Mouse (Mus musculus) thymus, postnatal 14 days (tissue): Measurements from ENCODE around the gene Rassf2.
A peak's percentile ranks its signal among the peaks of the same experiment; 100 is the strongest.

Experiments used
- DNase-seq: peaks from one replicate; pipeline ENCODE4 v3.0.0; 2021

Rassf2 gene

GRCm38 (mm10) chr2:132034590-132035469 lies 4.8 kb upstream of the Rassf2 start:
- no peak for DNase-seq

GRCm38 (mm10) chr2:132031364-132032095 lies 1.5 kb upstream of the Rassf2 start:
- no peak for DNase-seq

- DNase-seq = no peak
Measured at GRCm38 (mm10) chr2:132030418-132031363, 633 bp upstream of the Rassf2 start.

GRCm38 (mm10) chr2:132028894-132029605 lies 1.0 kb downstream of the Rassf2 start:
- DNase-seq = peak; percentile 80

- DNase-seq = no peak
Measured at GRCm38 (mm10) chr2:132028107-132028506, 2.0 kb downstream of the Rassf2 start.

GRCm38 (mm10) chr2:132027366-132027765 lies 2.7 kb downstream of the Rassf2 start:
- DNase-seq = no peak

GRCm38 (mm10) chr2:132024028-132024427 lies 6.0 kb downstream of the Rassf2 start:
- DNase-seq = no peak

- peak; percentile 67 for DNase-seq
Measured at GRCm38 (mm10) chr2:132022621-132023020, 7.4 kb downstream of the Rassf2 start.

GRCm38 (mm10) chr2:132021616-132022015 lies 8.4 kb downstream of the Rassf2 start:
- DNase-seq = no peak

GRCm38 (mm10) chr2:132020991-132021541 lies 9.0 kb downstream of the Rassf2 start:
- DNase-seq = peak; percentile 85

GRCm38 (mm10) chr2:132020420-132020819 lies 9.6 kb downstream of the Rassf2 start:
- DNase-seq = peak; percentile 44

GRCm38 (mm10) chr2:132019372-132019811 lies 10.7 kb downstream of the Rassf2 start:
- DNase-seq = peak; percentile 76

- DNase-seq = no peak
Measured at GRCm38 (mm10) chr2:132018156-132018555, 11.9 kb downstream of the Rassf2 start.

- peak; percentile 59 for DNase-seq
Measured at GRCm38 (mm10) chr2:132017611-132018010, 12.4 kb downstream of the Rassf2 start.

- no peak for DNase-seq
Measured at GRCm38 (mm10) chr2:132016034-132016433, 14.0 kb downstream of the Rassf2 start.

GRCm38 (mm10) chr2:132013152-132013551 lies 16.9 kb downstream of the Rassf2 start:
- no peak for DNase-seq

GRCm38 (mm10) chr2:132010781-132011180 lies 19.3 kb downstream of the Rassf2 start:
- DNase-seq = no peak

GRCm38 (mm10) chr2:132008186-132008585 lies 21.9 kb downstream of the Rassf2 start:
- no peak for DNase-seq

- DNase-seq = no peak
Measured at GRCm38 (mm10) chr2:132007475-132007819, 22.6 kb downstream of the Rassf2 start.

GRCm38 (mm10) chr2:132006561-132007474 lies 23.2 kb downstream of the Rassf2 start:
- no peak for DNase-seq

- no peak for DNase-seq
Measured at GRCm38 (mm10) chr2:132005445-132005844, 24.6 kb downstream of the Rassf2 start.
